Mouse (Mus musculus) small intestine, adult 2 months (tissue): ENCODE data around the gene Prn.

Experiments used
- CTCF ChIP-seq: fragments of 200-500 bp; IDR thresholded peaks from 2 replicates; pipeline ENCODE4 v1.5.1; 2012; ENCODE audit warnings: low read depth, mild to moderate bottlenecking, control low read depth, inconsistent platforms, low read length, moderate library complexity, mixed read lengths; ENCODE audit not compliant: insufficient replicate concordance, insufficient read length; ENCODE audit errors: extremely low read depth
- POLR2A ChIP-seq: fragments of 200-500 bp; IDR thresholded peaks from 2 replicates; pipeline ENCODE4 v1.6.1; 2012; ENCODE audit warnings: low read depth, mild to moderate bottlenecking, control low read depth, inconsistent platforms, low read length, moderate library complexity

DNA sequence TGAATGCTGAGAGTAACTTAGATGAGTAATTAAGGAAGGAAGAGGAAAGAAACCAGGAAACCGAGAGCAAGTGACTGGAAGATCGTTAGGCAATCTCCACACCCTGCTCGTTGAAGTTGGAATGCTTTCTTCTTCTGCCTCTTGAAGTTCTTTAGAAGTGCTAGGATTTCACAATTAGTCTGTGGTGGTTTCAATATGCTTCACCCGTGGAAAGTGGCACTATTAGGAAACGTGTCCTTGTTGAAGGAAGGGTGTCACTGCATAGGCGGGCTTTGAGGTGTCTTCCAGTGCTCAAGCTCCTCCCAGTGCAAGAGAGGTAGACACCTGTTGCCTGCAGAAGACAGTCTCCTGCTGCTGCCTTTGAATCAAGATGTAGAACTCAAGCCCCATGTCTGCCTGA is 4.0 kb upstream of the Prn start:
- TF ChIP-seq CTCF (no peak), POLR2A (no peak)
